Mouse (Mus musculus) left cerebral cortex, postnatal 14 days (tissue): ENCODE measurements around the gene Fndc3b. TPM values are rescaled to one million over a fixed set of nuclear protein-coding genes. Genes with fewer than 3 reads are reported as not detected.

Source experiments
- DNase-seq, 2 experiments: peaks; one replicate each; pipeline ENCODE4 v3.0.0; 2021 to 2022; ENCODE audit warnings: low spot score in 2 of 2, mixed read lengths in 1 of 2
- intact Hi-C: fragments of 180-260 bp; cut with DNase I; formaldehyde crosslinking; loops from one replicate; pipeline ENCODE4 v1.15.1; 2025
- total RNA-seq, 2 experiments: library from RNA; stranded (reverse); gene quantifications; 2 replicates each; pipeline ENCODE4 v1.2.3; 2021

The Fndc3b gene
- total RNA-seq, 2 experiments from 2014 or later: 23.2 to 25.2 TPM

- intact Hi-C loops: no loop called here
- DNase-seq: no peak
Measured at GRCm38 (mm10) chr3:27605081-27605480, 106.0 kb downstream of the Fndc3b start.

- DNase-seq: no peak
- intact Hi-C loops: no loop called here
Measured at GRCm38 (mm10) chr3:27604629-27605028, 106.5 kb downstream of the Fndc3b start.

- intact Hi-C loops: no loop called here
- no peak for DNase-seq
Measured at GRCm38 (mm10) chr3:27603905-27604620, 107.0 kb downstream of the Fndc3b start.

- no peak for DNase-seq
- intact Hi-C loops: no loop called here
Measured at GRCm38 (mm10) chr3:27600645-27601044, 110.5 kb downstream of the Fndc3b start.

- intact Hi-C loops: no loop called here
Measured at GRCm38 (mm10) chr3:27600197-27600596, 110.9 kb downstream of the Fndc3b start.

GRCm38 (mm10) chr3:27598437-27599382 is 112.4 kb downstream of the Fndc3b start:
- DNase-seq: no peak
- intact Hi-C loops: loop anchor here (10.0 kb wide), 1 partner anchor 96 kb away; no protein-coding TSS in a partner anchor

More at GRCm38 (mm10) chr3:27600197-27600596, 110.9 kb downstream of the Fndc3b start:
- DNase-seq: no peak

- intact Hi-C loops: loop anchor here (10.0 kb wide), 1 partner anchor 101 kb away; no protein-coding TSS in a partner anchor
- peak; percentile 27 to 46 for DNase-seq
Measured at GRCm38 (mm10) chr3:27593485-27594138, 117.5 kb downstream of the Fndc3b start.

GRCm38 (mm10) chr3:27592728-27593484 is 118.2 kb downstream of the Fndc3b start:
- no peak for DNase-seq
- intact Hi-C loops: loop anchor here (10.0 kb wide), 1 partner anchor 102 kb away; no protein-coding TSS in a partner anchor

GRCm38 (mm10) chr3:27590823-27591222 is 120.3 kb downstream of the Fndc3b start:
- intact Hi-C loops: loop anchor here (10.0 kb wide), 1 partner anchor 104 kb away; no protein-coding TSS in a partner anchor
- DNase-seq: no peak

- no peak for DNase-seq
- intact Hi-C loops: no loop called here
Measured at GRCm38 (mm10) chr3:27589305-27589704, 121.8 kb downstream of the Fndc3b start.

GRCm38 (mm10) chr3:27588604-27589003 is 122.5 kb downstream of the Fndc3b start:
- intact Hi-C loops: no loop called here
- DNase-seq: no peak

GRCm38 (mm10) chr3:27584607-27585605 is 126.2 kb downstream of the Fndc3b start:
- intact Hi-C loops: no loop called here
- DNase-seq: no peak

GRCm38 (mm10) chr3:27581931-27582840 is 128.9 kb downstream of the Fndc3b start:
- intact Hi-C loops: no loop called here

GRCm38 (mm10) chr3:27580956-27581355 is 130.2 kb downstream of the Fndc3b start:
- intact Hi-C loops: no loop called here
- DNase-seq: no peak

More at GRCm38 (mm10) chr3:27581931-27582840, 128.9 kb downstream of the Fndc3b start:
- DNase-seq: peak in 1 of 2 experiments; percentile 19

- no peak for DNase-seq
- intact Hi-C loops: no loop called here
Measured at GRCm38 (mm10) chr3:27579894-27580613, 131.1 kb downstream of the Fndc3b start.

- no peak for DNase-seq
- intact Hi-C loops: no loop called here
Measured at GRCm38 (mm10) chr3:27579229-27579628, 131.9 kb downstream of the Fndc3b start.
